Mouse (Mus musculus): ENCODE results near the gene Ctsd. TPM values are rescaled to one million over a fixed set of nuclear protein-coding genes. Genes with fewer than 3 reads are reported as not detected.

Gene Ctsd
- 443 and 485 TPM in 2 replicates for polyA plus RNA-seq (2015; fragmentation: Nextera tagmentation; extraction: Ambion mirVana)

- ATAC-seq (ENCODE audit: extremely low read depth, insufficient number of reproducible peaks, low FRiP score, low TSS enrichment): peak; percentile 94
- under 1% methylated on average over 52 of the region's 55 CpGs for WGBS
Measured at GRCm38 (mm10) chr7:142387419-142388148, at the start of gene Ctsd. TSS of gene Ctsd (minus strand) at chr7:142388038.

GRCm38 (mm10) chr7:142437324-142437723 lies 49.5 kb upstream of the Ctsd start:
- 77% methylated on average over 5 of the region's 5 CpGs for WGBS
- H3K9me3 ChIP-seq: no peaks in the 10 kb centered on the region
- H3K4me1 ChIP-seq: peaks cover 52% of the 10 kb centered on the region
- H3K27ac ChIP-seq (replicated peaks): 0 out of 2 replicates have a peak overlapping the region, but pooled peaks have one; percentile 14
- no peaks in the 10 kb centered on the region for H3K36me3 ChIP-seq
- no peaks in the 10 kb centered on the region for H3K27me3 ChIP-seq (replicated peaks)
- no peak overlapping the region for H3K4me2 ChIP-seq
- no peak for ATAC-seq (ENCODE audit: extremely low read depth, insufficient number of reproducible peaks, low FRiP score, low TSS enrichment)
- H3K9ac ChIP-seq: no peak overlapping the region
- no peak overlapping the region for H3K4me3 ChIP-seq

More at GRCm38 (mm10) chr7:142387419-142388148, at the start of gene Ctsd:
- H3K9me3 ChIP-seq: no peaks in the 10 kb centered on the region
- H3K4me1 ChIP-seq: peaks cover 27% of the 10 kb centered on the region
- peak within 1 kb of the TSS; percentile 92 for H3K27ac ChIP-seq (replicated peaks)
- H3K36me3 ChIP-seq: peaks cover 30% of the 10 kb centered on the region
- no peaks in the 10 kb centered on the region for H3K27me3 ChIP-seq (replicated peaks)
- peak within 1 kb of the TSS; percentile 94 for H3K4me3 ChIP-seq
- peak within 1 kb of the TSS; percentile 97 for H3K4me2 ChIP-seq
- H3K9ac ChIP-seq: peak within 1 kb of the TSS; percentile 96

GRCm38 (mm10) chr7:142435524-142435923 lies 47.7 kb upstream of the Ctsd start:
- WGBS: 11% methylated on average over 4 of the region's 4 CpGs
- no peaks in the 10 kb centered on the region for H3K36me3 ChIP-seq
- peaks cover 41% of the 10 kb centered on the region for H3K4me1 ChIP-seq
- peak overlapping the region; percentile 73; the same call in 1 of the 2 replicates for H3K27ac ChIP-seq (replicated peaks)
- no peaks in the 10 kb centered on the region for H3K9me3 ChIP-seq
- H3K27me3 ChIP-seq (replicated peaks): no peaks in the 10 kb centered on the region
- no peak overlapping the region for H3K4me3 ChIP-seq
- ATAC-seq (ENCODE audit: extremely low read depth, insufficient number of reproducible peaks, low FRiP score, low TSS enrichment): no peak
- H3K4me2 ChIP-seq: no peak overlapping the region
- H3K9ac ChIP-seq: no peak overlapping the region

- Histone ChIP-seq H3K9me3 (no peaks in the 10 kb centered on the region), H3K9ac (peak within 1 kb of the TSS; percentile 63), H3K36me3 (no peaks in the 10 kb centered on the region), H3K4me3 (no peak within 1 kb of the TSS), H3K4me2 (peak within 1 kb of the TSS; percentile 24; the same call in 1 of the 2 replicates), H3K4me1 (peaks cover 45% of the 10 kb centered on the region), H3K27me3 (replicated peaks) (no peaks in the 10 kb centered on the region), H3K27ac (replicated peaks) (peak within 1 kb of the TSS; percentile 73)
- 65% methylated on average over 10 of the region's 10 CpGs for WGBS
- ATAC-seq (ENCODE audit: extremely low read depth, insufficient number of reproducible peaks, low FRiP score, low TSS enrichment): no peak
Measured at GRCm38 (mm10) chr7:142434137-142434865, 46.5 kb upstream of the Ctsd start, which contains the start of gene Syt8. TSS of gene Syt8 (plus strand) at chr7:142434850.

GRCm38 (mm10) chr7:142433623-142434022 lies 45.8 kb upstream of the Ctsd start:
- 30% methylated on average over 19 of the region's 19 CpGs for WGBS
- peaks cover 45% of the 10 kb centered on the region for H3K4me1 ChIP-seq
- peak overlapping the region; percentile 63 for H3K9ac ChIP-seq

DNA sequence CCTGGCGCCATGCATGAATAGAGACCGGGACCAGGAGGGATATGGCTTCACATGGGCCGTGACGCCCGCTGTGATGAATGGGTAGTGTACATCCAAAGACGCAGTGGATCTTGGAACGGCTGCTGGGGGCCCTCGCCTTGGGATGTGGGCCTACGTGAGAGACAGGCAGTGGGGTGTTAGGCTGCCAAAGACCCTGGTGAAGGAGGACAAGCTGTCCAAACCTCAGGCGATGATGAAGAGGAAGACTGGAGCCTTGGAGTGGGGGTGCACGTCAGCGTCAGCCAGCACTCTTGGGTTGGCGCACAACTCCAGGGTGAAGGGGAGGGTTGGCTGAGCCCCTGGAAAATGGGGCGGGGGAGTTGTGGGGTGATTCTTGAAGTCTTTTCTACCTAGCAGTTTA lies 43.3 kb upstream of the Ctsd start:
- Histone ChIP-seq H3K27ac (replicated peaks) (peak overlapping the region; percentile 70), H3K36me3 (no peaks in the 10 kb centered on the region), H3K4me1 (peaks cover 45% of the 10 kb centered on the region), H3K4me3 (no peak overlapping the region), H3K9me3 (no peaks in the 10 kb centered on the region), H3K27me3 (replicated peaks) (no peaks in the 10 kb centered on the region), H3K4me2 (no peak overlapping the region), H3K9ac (no peak overlapping the region; the same call in 1 of the 2 replicates)
- 85% methylated on average over 14 of the region's 14 CpGs for WGBS
- no peak for ATAC-seq (ENCODE audit: extremely low read depth, insufficient number of reproducible peaks, low FRiP score, low TSS enrichment)

More at GRCm38 (mm10) chr7:142433623-142434022, 45.8 kb upstream of the Ctsd start:
- no peaks in the 10 kb centered on the region for H3K27me3 ChIP-seq (replicated peaks)
- no peak for ATAC-seq (ENCODE audit: extremely low read depth, insufficient number of reproducible peaks, low FRiP score, low TSS enrichment)
- H3K4me2 ChIP-seq: peak overlapping the region; percentile 24; the same call in 1 of the 2 replicates
- H3K27ac ChIP-seq (replicated peaks): peak overlapping the region; percentile 73
- no peaks in the 10 kb centered on the region for H3K36me3 ChIP-seq
- no peak overlapping the region for H3K4me3 ChIP-seq
- H3K9me3 ChIP-seq: no peaks in the 10 kb centered on the region

- Histone ChIP-seq H3K36me3 (no peaks in the 10 kb centered on the region), H3K9ac (peak overlapping the region; percentile 41; the same call in 1 of the 2 replicates), H3K27ac (replicated peaks) (peak overlapping the region; percentile 70), H3K27me3 (replicated peaks) (no peaks in the 10 kb centered on the region), H3K9me3 (no peaks in the 10 kb centered on the region), H3K4me2 (peak overlapping the region; percentile 10; the same call in 1 of the 2 replicates), H3K4me3 (no peak overlapping the region), H3K4me1 (peaks cover 46% of the 10 kb centered on the region)
- 30% methylated on average over 12 of the region's 12 CpGs for whole genome bisulfite sequencing
- ATAC-seq (ENCODE audit: extremely low read depth, insufficient number of reproducible peaks, low FRiP score, low TSS enrichment): 0 out of 2 replicates have a peak, but pooled peaks have one; percentile 7
Measured at GRCm38 (mm10) chr7:142430160-142430678, 42.4 kb upstream of the Ctsd start.

DNA sequence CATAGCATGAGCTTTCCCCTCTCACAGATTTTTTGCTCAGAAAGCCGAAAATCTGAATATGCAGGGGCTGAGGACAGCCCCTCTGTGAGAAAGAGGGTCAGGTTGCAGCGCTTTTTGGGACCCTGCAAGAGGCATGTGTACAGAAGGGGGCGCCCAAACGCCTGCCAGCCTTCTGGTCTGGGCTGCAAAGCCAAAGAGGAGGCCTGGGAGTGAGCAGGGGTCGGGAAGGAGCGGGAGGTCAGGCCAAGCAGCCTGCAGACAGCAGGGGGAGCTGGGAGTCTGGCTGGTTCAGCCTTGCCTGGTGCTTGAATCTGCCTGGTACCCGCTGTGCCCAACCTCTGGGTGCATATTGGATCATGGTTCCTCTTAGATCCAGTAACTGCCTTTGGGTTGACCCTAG lies 40.4 kb upstream of the Ctsd start:
- no peaks in the 10 kb centered on the region for H3K27me3 ChIP-seq (replicated peaks)
- 18% methylated on average over 7 of the region's 7 CpGs for WGBS
- no peak overlapping the region for H3K27ac ChIP-seq (replicated peaks)
- no peak overlapping the region for H3K4me3 ChIP-seq
- H3K36me3 ChIP-seq: no peaks in the 10 kb centered on the region
- H3K4me2 ChIP-seq: no peak overlapping the region
- no peak overlapping the region for H3K9ac ChIP-seq
- no peaks in the 10 kb centered on the region for H3K9me3 ChIP-seq
- peaks cover 31% of the 10 kb centered on the region for H3K4me1 ChIP-seq
- ATAC-seq (ENCODE audit: extremely low read depth, insufficient number of reproducible peaks, low FRiP score, low TSS enrichment): peak; percentile 63; the same call in 1 of the 2 replicates

GRCm38 (mm10) chr7:142425641-142426213 lies 37.9 kb upstream of the Ctsd start:
- H3K27ac ChIP-seq (replicated peaks): no peak overlapping the region
- no peaks in the 10 kb centered on the region for H3K9me3 ChIP-seq
- H3K4me1 ChIP-seq: peaks cover 22% of the 10 kb centered on the region
- H3K27me3 ChIP-seq (replicated peaks): no peaks in the 10 kb centered on the region
- H3K4me2 ChIP-seq: no peak overlapping the region
- WGBS: 55% methylated on average over 11 of the region's 11 CpGs
- no peak overlapping the region for H3K4me3 ChIP-seq
- H3K36me3 ChIP-seq: no peaks in the 10 kb centered on the region
- H3K9ac ChIP-seq: no peak overlapping the region
- no peak for ATAC-seq (ENCODE audit: extremely low read depth, insufficient number of reproducible peaks, low FRiP score, low TSS enrichment)

GRCm38 (mm10) chr7:142421826-142422225 lies 34.0 kb upstream of the Ctsd start:
- no peak for ATAC-seq (ENCODE audit: extremely low read depth, insufficient number of reproducible peaks, low FRiP score, low TSS enrichment)
- H3K9me3 ChIP-seq: no peaks in the 10 kb centered on the region
- 58% methylated on average over 2 of the region's 2 CpGs for WGBS
- no peaks in the 10 kb centered on the region for H3K36me3 ChIP-seq
- H3K4me1 ChIP-seq: peaks cover 4% of the 10 kb centered on the region; the same call in 1 of the 2 replicates
- no peak overlapping the region for H3K4me2 ChIP-seq
- no peak overlapping the region for H3K9ac ChIP-seq
- no peak overlapping the region for H3K27ac ChIP-seq (replicated peaks)
- H3K27me3 ChIP-seq (replicated peaks): no peaks in the 10 kb centered on the region
- H3K4me3 ChIP-seq: no peak overlapping the region

- Histone ChIP-seq H3K4me1 (no peaks in the 10 kb centered on the region), H3K4me3 (no peak overlapping the region), H3K9ac (no peak overlapping the region), H3K4me2 (no peak overlapping the region), H3K27me3 (replicated peaks) (no peaks in the 10 kb centered on the region), H3K9me3 (no peaks in the 10 kb centered on the region), H3K36me3 (no peaks in the 10 kb centered on the region), H3K27ac (replicated peaks) (no peak overlapping the region)
- ATAC-seq (ENCODE audit: extremely low read depth, insufficient number of reproducible peaks, low FRiP score, low TSS enrichment): no peak
- WGBS: 62% methylated on average over 5 of the region's 5 CpGs
Measured at GRCm38 (mm10) chr7:142419887-142420286, 32.0 kb upstream of the Ctsd start.

Data from heart, embryonic 13.5 days (tissue).